Mouse (Mus musculus) spleen, postnatal 36 days (tissue): ENCODE data around the gene Cyp2f2.

ENCODE experiments used
- DNase-seq, 2 experiments: peaks; one replicate each; pipeline ENCODE4 v3.0.0; 2022; ENCODE audit warnings: low spot score in 2 of 2, mixed read lengths in 1 of 2

Cyp2f2 gene

DNA sequence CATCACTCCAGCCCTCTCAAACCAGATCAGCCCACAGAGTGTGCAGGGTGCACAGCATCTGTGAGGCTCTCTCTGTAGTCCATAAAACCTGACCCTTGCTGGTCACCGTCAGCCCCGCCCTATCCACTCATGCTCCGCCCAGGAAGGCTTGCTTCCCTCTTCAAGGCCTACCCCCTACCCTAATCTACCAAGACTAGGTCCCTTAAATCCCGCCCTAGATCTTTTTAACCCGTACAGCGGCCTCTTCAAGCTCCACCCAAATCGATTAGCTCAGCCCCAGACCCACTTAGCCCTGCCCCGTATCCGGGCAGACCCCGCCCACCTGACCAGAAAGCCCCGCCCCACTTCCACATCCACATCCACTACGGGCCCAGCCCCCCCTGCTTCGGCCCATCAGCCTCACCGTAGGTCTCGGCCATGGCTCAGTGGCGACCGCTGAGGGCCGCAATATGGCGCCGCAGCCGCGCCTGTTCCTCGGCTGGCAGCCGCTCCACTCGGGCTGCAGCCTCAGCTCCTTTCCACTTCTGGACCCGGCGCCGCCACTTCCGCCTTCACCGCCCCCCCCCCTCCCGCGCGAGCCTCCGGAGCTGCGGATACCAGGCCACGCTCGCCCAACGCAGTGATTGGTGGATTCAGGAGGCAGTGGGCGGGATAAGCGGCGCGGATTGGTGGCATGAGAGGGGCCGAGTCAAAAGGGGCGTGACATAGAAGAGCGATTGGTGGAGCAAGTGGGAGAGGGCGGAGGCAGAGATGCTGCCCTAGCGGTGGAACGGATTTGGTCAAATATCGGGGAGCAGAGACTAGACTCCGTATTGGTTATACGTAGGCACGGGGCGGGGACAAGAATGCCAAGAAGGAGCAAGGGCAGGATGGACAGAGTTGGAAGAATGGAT, 58.9 kb downstream of the Cyp2f2 start, which contains the start of gene Rab4b:
Rab4b (minus strand) TSS at position 573 of the 893 bp plus-strand sequence.
- DNase-seq: peak; percentile 100

GRCm38 (mm10) chr7:27179217-27179918, 59.7 kb downstream of the Cyp2f2 start:
- DNase-seq: peak in 1 of 2 experiments; percentile 40

DNA sequence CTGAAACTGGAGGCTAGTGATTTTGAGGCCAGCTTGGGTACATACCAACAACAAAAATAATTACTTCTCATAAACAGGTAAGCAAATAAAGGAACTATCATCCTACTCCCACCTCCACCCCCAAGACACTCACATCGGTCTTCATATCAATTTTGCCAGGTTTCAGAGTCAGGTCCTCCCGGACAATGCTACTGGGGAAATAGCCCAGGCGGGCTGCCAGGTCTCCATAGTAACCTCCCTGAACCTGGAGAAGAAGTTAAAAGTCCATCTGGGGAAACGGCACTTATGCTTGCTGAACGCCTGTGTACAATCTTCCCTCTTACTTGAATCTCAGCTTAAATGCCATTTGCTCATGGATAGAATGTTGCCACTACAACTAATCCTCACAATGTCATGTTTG, 60.3 kb downstream of the Cyp2f2 start:
- DNase-seq: no peak

DNA sequence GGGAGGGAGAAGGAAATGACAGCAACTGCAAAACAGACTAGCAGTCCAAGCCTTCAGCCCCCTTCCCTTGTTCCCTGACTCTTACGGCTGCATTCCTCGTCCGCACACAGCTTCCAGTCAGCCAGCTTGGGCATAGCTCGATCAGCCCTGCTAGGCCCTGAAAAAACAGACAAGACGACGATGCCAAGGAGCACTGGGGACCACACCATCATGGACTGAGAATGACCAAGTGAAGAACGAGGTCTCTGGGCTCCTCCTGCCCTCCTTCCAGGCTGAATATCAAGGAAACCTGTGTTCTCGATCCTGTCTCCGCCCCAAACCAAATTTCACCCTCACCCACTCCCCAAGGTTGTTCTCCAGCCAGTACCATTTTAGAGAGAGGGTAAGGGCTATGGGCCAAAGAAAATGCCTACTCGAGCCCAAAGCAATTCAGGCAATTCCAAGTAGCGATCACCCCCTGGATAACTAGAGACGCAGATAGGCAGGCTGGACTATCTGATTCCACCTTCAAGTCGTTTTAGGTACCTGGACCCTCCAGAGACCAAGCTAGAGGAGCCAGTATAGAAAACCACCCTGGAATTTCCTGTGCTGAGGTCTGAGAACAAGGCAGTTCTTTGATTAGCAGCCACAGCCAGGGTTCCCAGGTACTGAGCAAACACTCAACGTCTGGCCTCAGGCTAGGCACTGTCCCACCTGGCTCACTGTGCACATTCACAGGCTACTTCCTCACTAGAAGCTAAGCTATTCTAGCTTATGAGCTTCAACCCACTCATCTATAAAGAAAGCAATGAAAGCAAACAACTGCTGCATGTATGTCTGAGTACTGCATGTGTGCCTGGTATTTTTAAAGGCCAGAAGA, 61.4 kb downstream of the Cyp2f2 start, which contains the start of the genes Gm21983 and Mia:
Gm21983 (minus strand) TSS at position 250 of the 859 bp plus-strand sequence.
Mia (minus strand) TSS at position 321 of the 859 bp plus-strand sequence.
- no peak for DNase-seq

DNA sequence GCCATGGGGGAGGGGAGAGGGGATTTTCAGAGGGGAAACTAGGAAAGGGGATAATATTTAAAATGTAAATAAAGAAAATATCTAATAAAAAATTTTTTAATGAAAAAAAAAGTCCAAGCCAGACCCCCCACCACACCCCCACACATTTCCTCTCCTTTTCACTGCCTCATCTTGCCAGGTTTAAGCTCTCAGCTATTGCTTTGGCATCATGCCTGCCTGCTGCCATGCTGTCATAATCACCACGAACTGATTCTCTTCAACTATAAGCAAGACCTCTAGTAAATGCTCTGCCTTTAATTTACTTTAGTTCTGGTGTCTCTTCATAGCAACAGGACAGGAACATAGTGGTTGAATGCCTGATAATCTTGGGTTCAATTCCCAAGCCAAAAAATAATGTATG, 62.8 kb downstream of the Cyp2f2 start:
- DNase-seq: no peak
